Mouse (Mus musculus) brain, embryonic 14.5 days (tissue): ENCODE results near the gene Gpn2. TPM values are rescaled to one million over a fixed set of nuclear protein-coding genes. Genes with fewer than 3 reads are reported as not detected.

Experiments
- DNase-seq: peaks from one replicate; pipeline ENCODE4 v3.0.0-alpha.2; 2011; ENCODE audit warnings: low read depth
- CTCF ChIP-seq: fragments of 200-500 bp; IDR thresholded peaks from 2 replicates; pipeline ENCODE4 v1.5.1; 2012; ENCODE audit warnings: inconsistent platforms, mild to moderate bottlenecking, moderate library complexity, borderline replicate concordance; ENCODE audit not compliant: insufficient read depth, insufficient read length; ENCODE audit errors: extremely low read depth
- POLR2A ChIP-seq: fragments of 200-500 bp; IDR thresholded peaks from 2 replicates; pipeline ENCODE4 v1.6.1; 2012; ENCODE audit warnings: mild to moderate bottlenecking, inconsistent platforms, borderline replicate concordance; ENCODE audit not compliant: poor library complexity, insufficient read depth, insufficient read length, severe bottlenecking; ENCODE audit errors: extremely low read depth
- polyA plus RNA-seq: library from polyadenylated mRNA; depleted of rRNA; stranded (reverse); fragments of >200 nt; gene quantifications from 2 replicates; pipeline ENCODE4 v1.2.3, GENCODE M21; 2012; rRNA removed

Gene Gpn2
- 37.7 and 56.8 TPM in 2 replicates for polyA plus RNA-seq

GRCm38 (mm10) chr4:133584059-133584951, at the start of gene Gpn2:
Gene Gpn2 (plus strand): TSS chr4:133584362.
- TF ChIP-seq POLR2A = peak; percentile 42; the same call in 1 of the 2 replicates
- TF ChIP-seq CTCF = no peak
- peak; percentile 95 for DNase-seq

- TF ChIP-seq POLR2A (no peak), CTCF (no peak)
- DNase-seq = no peak
These were observed 48.1 kb upstream of the Gpn2 start for GRCm38 (mm10) chr4:133536081-133536480.

- no peak for DNase-seq
- TF ChIP-seq POLR2A (no peak), CTCF (no peak)
These were observed 47.5 kb upstream of the Gpn2 start for GRCm38 (mm10) chr4:133536652-133537051.

- peak; percentile 93 for TF ChIP-seq POLR2A
- no peak for TF ChIP-seq CTCF
- peak; percentile 98 for DNase-seq
These were observed 38.6 kb upstream of the Gpn2 start, which contains the start of gene Nudc for GRCm38 (mm10) chr4:133545272-133546231. Gene Nudc (minus strand): TSS chr4:133545996.

- TF ChIP-seq POLR2A (no peak), CTCF (no peak)
These were observed 32.1 kb upstream of the Gpn2 start for GRCm38 (mm10) chr4:133552029-133552428.

GRCm38 (mm10) chr4:133552768-133553447, 31.3 kb upstream of the Gpn2 start, which contains the start of gene Nr0b2:
Gene Nr0b2 (plus strand): TSS chr4:133553376.
- TF ChIP-seq POLR2A (no peak), CTCF (no peak)
- no peak for DNase-seq

More at GRCm38 (mm10) chr4:133552029-133552428, 32.1 kb upstream of the Gpn2 start:
- no peak for DNase-seq

GRCm38 (mm10) chr4:133553448-133554330, 30.5 kb upstream of the Gpn2 start:
- no peak for TF ChIP-seq POLR2A
- TF ChIP-seq CTCF = no peak
- no peak for DNase-seq

- no peak for TF ChIP-seq POLR2A
- TF ChIP-seq CTCF = no peak
- DNase-seq = no peak
These were observed 27.0 kb upstream of the Gpn2 start for GRCm38 (mm10) chr4:133557041-133557717.

- TF ChIP-seq POLR2A = no peak
- DNase-seq = no peak
These were observed 24.3 kb upstream of the Gpn2 start for GRCm38 (mm10) chr4:133559846-133560245.

GRCm38 (mm10) chr4:133561622-133562021, 22.5 kb upstream of the Gpn2 start:
- TF ChIP-seq POLR2A (no peak), CTCF (no peak)

More at GRCm38 (mm10) chr4:133561622-133562021, 22.5 kb upstream of the Gpn2 start:
- no peak for DNase-seq
